Mouse (Mus musculus): ENCODE measurements around the gene Arhgef10l. TPM values are rescaled to one million over a fixed set of nuclear protein-coding genes. Genes with fewer than 3 reads are reported as not detected.

Gene Arhgef10l
- polyA plus RNA-seq, 1 experiment, result 34.7 TPM

DNA sequence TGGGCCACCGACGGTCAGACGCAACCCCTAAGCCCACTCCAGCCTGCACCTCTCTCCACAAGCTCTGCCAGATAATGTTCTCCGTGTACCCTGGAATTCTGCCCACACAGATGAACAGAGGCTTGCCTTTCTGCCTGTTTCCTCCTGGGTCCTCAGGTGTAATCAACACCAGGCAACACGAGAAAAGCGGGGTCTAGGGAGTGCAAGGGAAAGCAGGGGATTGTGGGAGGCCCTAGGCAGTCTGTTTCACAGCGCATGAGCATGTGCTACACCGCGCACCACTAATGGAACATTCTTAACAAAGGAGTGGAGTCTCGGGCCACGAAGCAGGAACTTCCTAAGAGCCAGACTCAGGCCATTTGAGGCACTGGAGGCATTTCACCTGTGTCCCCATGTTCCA lies 182.7 kb downstream of the Arhgef10l start:
- Histone ChIP-seq H3K27me3 (ENCODE audit: control insufficient read depth, insufficient read depth, insufficient read length) (no peaks in the 10 kb centered on the region), H3K36me3 (ENCODE audit: control insufficient read depth, insufficient read depth) (no peaks in the 10 kb centered on the region), H3ac (ENCODE audit: control insufficient read depth, insufficient read length) (no peak overlapping the region), H3K4me2 (ENCODE audit: low read depth) (no peak overlapping the region), H3K79me2 (ENCODE audit: control insufficient read depth, insufficient read depth) (no peaks in the 10 kb centered on the region), H3K4me3 (no peak overlapping the region)
- TF ChIP-seq MAX (IDR thresholded peaks at IDR 0.05; ENCODE audit: low read depth), result no peak
- TF ChIP-seq REST (IDR thresholded peaks at IDR 0.05; ENCODE audit: insufficient read depth, insufficient read length), result no peak
- no peak for TF ChIP-seq POLR2AphosphoS2 (IDR thresholded peaks at IDR 0.05; ENCODE audit: insufficient read length, low read depth)
- TF ChIP-seq POLR2A (IDR thresholded peaks at IDR 0.05; ENCODE audit: insufficient read length, low read depth), result no peak
- TF ChIP-seq CEBPB (IDR thresholded peaks at IDR 0.05; ENCODE audit: insufficient read depth, poor library complexity, severe bottlenecking), result no peak
- no peak for TF ChIP-seq SRF (IDR thresholded peaks at IDR 0.05; ENCODE audit: control insufficient read depth, insufficient read length, low read depth)
- no peak for TF ChIP-seq USF1 (IDR thresholded peaks at IDR 0.05; ENCODE audit: low read depth)
- TF ChIP-seq TCF12 (IDR thresholded peaks at IDR 0.05; ENCODE audit: insufficient read depth, poor library complexity, severe bottlenecking), result no peak
- no peak for TF ChIP-seq E2F4 (IDR thresholded peaks at IDR 0.05; ENCODE audit: insufficient read depth)
- no peak for TF ChIP-seq MYOD1 (IDR thresholded peaks at IDR 0.05; ENCODE audit: control insufficient read depth in 1 of 3, insufficient read length in 2 of 3, low read depth in 2 of 3)
- no peak for TF ChIP-seq TCF3 (IDR thresholded peaks at IDR 0.05; ENCODE audit: insufficient read length, low read depth)

DNA sequence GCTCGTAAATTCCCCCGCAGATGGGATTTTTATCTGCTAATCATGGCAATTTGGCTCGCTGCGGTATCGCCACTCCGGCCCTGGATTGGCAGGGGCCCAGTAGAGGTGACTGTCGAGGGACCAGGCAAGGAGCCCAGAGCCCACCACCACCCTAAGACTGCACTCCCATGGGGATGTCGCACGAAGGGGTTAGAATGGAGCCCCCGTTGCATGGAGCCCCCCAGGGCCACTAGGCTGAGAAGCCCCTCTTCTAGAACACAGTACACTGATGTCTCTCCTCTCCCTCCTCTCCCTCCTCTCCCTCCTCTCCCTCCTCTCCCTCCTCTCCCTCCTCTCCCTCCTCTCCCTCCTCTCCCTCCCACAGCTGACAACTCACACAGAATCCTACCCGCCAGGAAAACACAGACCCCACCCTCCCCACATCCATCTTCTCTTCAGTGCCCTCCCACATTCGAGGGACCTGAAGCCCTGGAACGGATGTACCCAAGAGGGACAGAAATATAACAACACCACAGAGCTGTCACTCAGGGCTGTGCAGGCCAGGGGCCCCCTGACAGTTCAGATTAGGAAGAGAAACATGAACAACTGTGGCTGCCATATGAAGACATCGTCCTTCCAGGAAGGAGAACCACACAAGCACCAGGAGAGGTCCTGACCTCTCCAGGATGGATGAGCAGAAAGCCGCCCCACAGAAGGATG lies 185.3 kb downstream of the Arhgef10l start:
- TF ChIP-seq TCF3 (IDR thresholded peaks at IDR 0.05; ENCODE audit: insufficient read length, low read depth) (no peak), REST (IDR thresholded peaks at IDR 0.05; ENCODE audit: insufficient read depth, insufficient read length) (no peak), MYOG (IDR thresholded peaks at IDR 0.05; ENCODE audit: control insufficient read depth in 1 of 3, insufficient read depth in 1 of 3, insufficient read length in 2 of 3, low read depth in 2 of 3) (no peak), SRF (IDR thresholded peaks at IDR 0.05; ENCODE audit: control insufficient read depth, insufficient read length, low read depth) (no peak), POLR2A (IDR thresholded peaks at IDR 0.05; ENCODE audit: insufficient read length, low read depth) (no peak), MYOD1 (IDR thresholded peaks at IDR 0.05; ENCODE audit: control insufficient read depth in 1 of 3, insufficient read length in 2 of 3, low read depth in 2 of 3) (no peak), TCF12 (IDR thresholded peaks at IDR 0.05; ENCODE audit: insufficient read depth, poor library complexity, severe bottlenecking) (no peak), POLR2AphosphoS2 (IDR thresholded peaks at IDR 0.05; ENCODE audit: insufficient read length, low read depth) (no peak), MAX (IDR thresholded peaks at IDR 0.05; ENCODE audit: low read depth) (no peak), CEBPB (IDR thresholded peaks at IDR 0.05; ENCODE audit: insufficient read depth, poor library complexity, severe bottlenecking) (no peak)
- H3ac ChIP-seq (ENCODE audit: control insufficient read depth, insufficient read length), result no peak overlapping the region

DNA sequence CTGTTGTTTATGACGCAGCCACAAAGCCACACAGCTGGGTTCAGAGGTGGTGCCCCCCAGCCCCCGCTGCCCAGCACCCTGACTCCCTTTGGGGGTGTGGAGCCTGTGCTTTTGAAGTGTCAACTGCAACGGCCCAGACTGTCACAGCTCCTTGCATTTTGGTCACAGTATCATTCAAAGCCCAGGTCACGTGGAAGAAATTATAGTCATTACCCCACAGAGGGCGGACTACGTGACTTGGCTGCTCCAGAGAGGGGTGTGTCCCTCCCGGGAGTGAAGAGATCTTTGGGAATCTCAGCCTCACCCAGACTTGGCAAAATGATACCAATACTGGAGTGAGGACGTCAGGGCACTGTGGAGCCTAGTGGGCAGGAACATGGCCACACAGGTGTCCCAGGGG lies 190.6 kb downstream of the Arhgef10l start:
- TF ChIP-seq POLR2AphosphoS2 (IDR thresholded peaks at IDR 0.05; ENCODE audit: insufficient read length, low read depth) (no peak), MYOD1 (IDR thresholded peaks at IDR 0.05; ENCODE audit: control insufficient read depth in 1 of 3, insufficient read length in 2 of 3, low read depth in 2 of 3) (no peak), SRF (IDR thresholded peaks at IDR 0.05; ENCODE audit: control insufficient read depth, insufficient read length, low read depth) (no peak), POLR2A (IDR thresholded peaks at IDR 0.05; ENCODE audit: insufficient read length, low read depth) (no peak), CEBPB (IDR thresholded peaks at IDR 0.05; ENCODE audit: insufficient read depth, poor library complexity, severe bottlenecking) (no peak), MYOG (IDR thresholded peaks at IDR 0.05; ENCODE audit: control insufficient read depth in 1 of 3, insufficient read depth in 1 of 3, insufficient read length in 2 of 3, low read depth in 2 of 3) (no peak), E2F4 (IDR thresholded peaks at IDR 0.05; ENCODE audit: insufficient read depth) (no peak), TCF12 (IDR thresholded peaks at IDR 0.05; ENCODE audit: insufficient read depth, poor library complexity, severe bottlenecking) (no peak), REST (IDR thresholded peaks at IDR 0.05; ENCODE audit: insufficient read depth, insufficient read length) (no peak), MAX (IDR thresholded peaks at IDR 0.05; ENCODE audit: low read depth) (no peak), USF1 (IDR thresholded peaks at IDR 0.05; ENCODE audit: low read depth) (no peak), TCF3 (IDR thresholded peaks at IDR 0.05; ENCODE audit: insufficient read length, low read depth) (no peak)
- Histone ChIP-seq H3K27me3 (ENCODE audit: control insufficient read depth, insufficient read depth, insufficient read length) (no peaks in the 10 kb centered on the region), H3K79me2 (ENCODE audit: control insufficient read depth, insufficient read depth) (no peaks in the 10 kb centered on the region), H3K4me2 (ENCODE audit: low read depth) (no peak overlapping the region), H3K36me3 (ENCODE audit: control insufficient read depth, insufficient read depth) (no peaks in the 10 kb centered on the region), H3K4me3 (no peak overlapping the region), H3ac (ENCODE audit: control insufficient read depth, insufficient read length) (no peak overlapping the region)

More for the DNA sequence above, 185.3 kb downstream of the Arhgef10l start:
- H3K4me3 ChIP-seq, result no peak overlapping the region
- no peaks in the 10 kb centered on the region for H3K79me2 ChIP-seq (ENCODE audit: control insufficient read depth, insufficient read depth)
- H3K4me2 ChIP-seq (ENCODE audit: low read depth), result no peak overlapping the region
- H3K36me3 ChIP-seq (ENCODE audit: control insufficient read depth, insufficient read depth), result no peaks in the 10 kb centered on the region
- H3K27me3 ChIP-seq (ENCODE audit: control insufficient read depth, insufficient read depth, insufficient read length), result no peaks in the 10 kb centered on the region

DNA sequence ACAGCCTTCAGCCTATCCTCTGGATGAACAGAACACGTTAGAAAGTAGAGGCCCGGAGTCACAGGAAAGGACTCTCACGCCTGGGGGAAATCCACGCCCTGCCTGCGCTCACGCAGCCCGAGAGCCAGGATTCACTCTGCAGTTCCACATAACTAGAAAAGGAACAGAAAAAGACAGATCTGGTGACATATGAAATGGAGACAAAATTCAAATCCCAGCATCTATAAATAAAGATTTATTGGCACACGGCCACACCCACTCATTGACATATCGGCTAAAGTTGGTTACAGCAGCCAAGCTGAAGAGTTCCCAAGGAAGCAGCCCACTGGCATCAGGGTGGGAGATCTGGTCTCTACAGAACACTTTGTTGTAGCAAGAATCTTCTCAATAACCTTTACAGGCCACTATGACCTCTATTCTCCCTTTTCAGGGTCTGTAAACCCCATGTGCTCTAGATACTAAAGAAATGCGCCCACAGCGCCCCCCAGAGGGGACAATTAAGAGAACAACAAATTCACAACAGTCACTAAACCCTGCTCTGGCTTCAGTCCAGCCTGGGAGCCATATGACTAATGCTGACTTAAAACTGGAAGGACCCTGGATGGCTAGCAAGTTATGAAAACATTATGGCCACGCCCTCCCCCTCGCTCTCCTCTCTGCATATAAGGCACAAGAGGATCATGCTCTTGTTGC lies 195.9 kb downstream of the Arhgef10l start:
- TF ChIP-seq MYOD1 (IDR thresholded peaks at IDR 0.05; ENCODE audit: control insufficient read depth in 1 of 3, insufficient read length in 2 of 3, low read depth in 2 of 3) (no peak), POLR2A (IDR thresholded peaks at IDR 0.05; ENCODE audit: insufficient read length, low read depth) (no peak), MAX (IDR thresholded peaks at IDR 0.05; ENCODE audit: low read depth) (no peak), TCF12 (IDR thresholded peaks at IDR 0.05; ENCODE audit: insufficient read depth, poor library complexity, severe bottlenecking) (no peak), CEBPB (IDR thresholded peaks at IDR 0.05; ENCODE audit: insufficient read depth, poor library complexity, severe bottlenecking) (no peak)
- Histone ChIP-seq H3K4me3 (no peak overlapping the region), H3ac (ENCODE audit: control insufficient read depth, insufficient read length) (no peak overlapping the region), H3K36me3 (ENCODE audit: control insufficient read depth, insufficient read depth) (no peaks in the 10 kb centered on the region), H3K27me3 (ENCODE audit: control insufficient read depth, insufficient read depth, insufficient read length) (peaks cover 32% of the 10 kb centered on the region), H3K4me2 (ENCODE audit: low read depth) (no peak overlapping the region), H3K79me2 (ENCODE audit: control insufficient read depth, insufficient read depth) (no peaks in the 10 kb centered on the region)
